Mouse (Mus musculus) stomach, postnatal 0 days (tissue): ENCODE data around the gene Rad51b. TPM values are rescaled to one million over a fixed set of nuclear protein-coding genes. Genes with fewer than 3 reads are reported as not detected.

Experiments
- ATAC-seq: fragments of 200-750 bp; cut with Nextera tagmentation; 2 replicates; pipeline ENCODE4 v1.8.0; 2017; ENCODE audit not compliant: low FRiP score, low TSS enrichment
- DNase-seq: peaks from one replicate; pipeline ENCODE4 v3.0.0-alpha.2; 2016; ENCODE audit warnings: low spot score
- H3K27ac ChIP-seq: fragments of 300-500 bp; sonication (generic); replicated peaks from 2 replicates; pipeline ENCODE4 v1.5.1; 2014; ENCODE audit warnings: mild to moderate bottlenecking, control low read depth
- H3K27me3 ChIP-seq: fragments of 300-500 bp; sonication (generic); 2 replicates; pipeline ENCODE4 v1.6.1; 2014; ENCODE audit warnings: low read length; ENCODE audit not compliant: control insufficient read depth, insufficient read depth
- H3K36me3 ChIP-seq: fragments of 300-500 bp; sonication (generic); 2 replicates; pipeline ENCODE4 v1.6.1; 2014; ENCODE audit warnings: low read length, mixed read lengths; ENCODE audit not compliant: control insufficient read depth, insufficient read depth
- H3K4me1 ChIP-seq: fragments of 300-500 bp; sonication (generic); replicated peaks from 2 replicates; pipeline ENCODE4 v1.6.1; 2014; ENCODE audit warnings: antibody characterized with exemption; ENCODE audit not compliant: control insufficient read depth, insufficient read depth
- H3K4me2 ChIP-seq: fragments of 300-500 bp; sonication (generic); replicated peaks from 2 replicates; pipeline ENCODE4 v1.6.1; 2014; ENCODE audit warnings: low read depth, mild to moderate bottlenecking, control low read depth, moderate library complexity
- H3K4me3 ChIP-seq: fragments of 300-500 bp; sonication (generic); 2 replicates; pipeline ENCODE4 v1.5.1; 2014; ENCODE audit warnings: low read depth, low read length, control low read depth
- H3K9ac ChIP-seq: fragments of 300-500 bp; sonication (generic); 2 replicates; pipeline ENCODE4 v1.6.1; 2014; ENCODE audit warnings: mild to moderate bottlenecking, low read length, control low read depth, mixed read lengths
- H3K9me3 ChIP-seq: fragments of 300-500 bp; sonication (generic); 2 replicates; pipeline ENCODE4 v1.6.1; 2016; ENCODE audit warnings: low read length; ENCODE audit not compliant: control insufficient read depth
- CTCF ChIP-seq: IDR thresholded peaks from 2 replicates; pipeline ENCODE4 v1.5.1; 2016; ENCODE audit warnings: antibody characterized with exemption, low read depth, mild to moderate bottlenecking, moderate library complexity
- EP300 ChIP-seq: optimal IDR thresholded peaks from 2 replicates; pipeline ENCODE3; 2016; ENCODE audit warnings: antibody characterized with exemption
- WGBS: fragments of 180-500 bp; shearing (Covaris S2); extraction: QIAGEN DNeasy Blood & Tissue Kit; methylation state at CpG from one replicate; pipeline ENCODE4 v1.1.7; 2014; 5-methylcytosine and 5-hydroxymethylcytosine counted together
- polyA plus RNA-seq: library from polyadenylated mRNA; unstranded; fragments of >200 nt; fragmentation: Nextera tagmentation; extraction: Ambion mirVana; gene quantifications from 2 replicates; pipeline ENCODE4 v1.2.1, GENCODE M21; 2015

The Rad51b gene
- polyA plus RNA-seq, 1 experiment from 2014 or later: 2.0 TPM

DNA sequence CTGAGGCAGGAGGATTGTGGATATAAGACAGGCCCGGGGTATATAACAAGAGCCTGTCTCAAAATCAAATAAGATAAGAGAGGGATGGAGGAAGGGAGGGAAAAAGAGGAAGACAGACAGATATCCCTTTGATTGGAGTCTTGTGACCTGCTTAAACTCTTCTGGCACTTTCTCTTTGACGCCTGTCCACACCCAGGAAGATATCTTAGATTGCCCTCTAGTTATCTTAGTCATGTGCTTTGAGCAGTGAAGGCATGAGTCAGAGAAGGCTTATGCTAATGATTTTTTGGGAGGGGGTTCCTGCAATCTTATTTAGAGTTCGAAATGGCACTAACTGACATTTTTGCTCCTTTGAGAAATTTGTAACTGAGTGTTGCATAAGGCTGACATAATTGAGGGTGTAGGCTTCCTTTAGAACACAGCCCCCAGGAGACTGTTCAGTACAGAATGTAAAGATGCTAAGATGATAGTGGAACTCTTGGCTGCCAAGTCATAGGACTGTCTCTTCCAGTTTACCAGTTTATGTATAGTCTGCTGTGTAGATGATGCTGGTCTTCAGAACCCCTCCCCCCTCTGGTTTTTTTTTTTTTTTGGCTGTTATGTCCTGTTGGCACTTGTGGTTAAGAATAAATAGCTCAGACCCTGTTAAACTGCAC, 55.1 kb downstream of the Rad51b start:
- no peaks in the 10 kb centered on the region for H3K36me3 ChIP-seq
- ATAC-seq: no peak

DNA sequence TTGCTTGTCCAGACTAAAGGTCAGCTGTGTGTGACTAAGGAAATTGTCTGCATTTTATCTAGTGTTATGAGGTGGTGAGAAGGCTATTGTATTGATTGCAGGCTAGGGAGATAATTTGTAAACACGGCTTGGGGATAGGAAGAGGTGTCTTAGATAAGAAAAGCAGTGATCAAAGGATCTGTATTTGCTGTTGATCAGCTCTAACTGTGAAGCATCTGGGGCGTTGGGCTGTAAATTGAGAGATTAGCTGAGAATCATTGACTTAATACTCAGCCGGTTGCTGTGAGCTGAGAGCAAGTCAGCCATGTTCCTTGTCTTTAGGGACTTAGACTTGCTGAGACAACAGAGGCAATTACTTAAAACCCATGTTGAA, 55.6 kb downstream of the Rad51b start:
- TF ChIP-seq CTCF: no peak
- no peak for TF ChIP-seq EP300
- peaks cover 11% of the 10 kb centered on the region; the same call in 1 of the 2 replicates for H3K4me1 ChIP-seq
- ATAC-seq (no peak), DNase-seq (no peak)
- no peak overlapping the region for H3K4me3 ChIP-seq
- H3K36me3 ChIP-seq: no peaks in the 10 kb centered on the region
- H3K4me2 ChIP-seq: no peak overlapping the region
- no peaks in the 10 kb centered on the region for H3K9me3 ChIP-seq
- peak overlapping the region; percentile 53; the same call in 1 of the 2 replicates for H3K27ac ChIP-seq
- H3K27me3 ChIP-seq: no peaks in the 10 kb centered on the region
- WGBS: 29% methylated on average over 3 of the region's 3 CpGs
- no peak overlapping the region for H3K9ac ChIP-seq

More for the DNA sequence above, 55.1 kb downstream of the Rad51b start:
- Histone ChIP-seq H3K27me3 (no peaks in the 10 kb centered on the region), H3K9me3 (no peaks in the 10 kb centered on the region), H3K27ac (no peak overlapping the region; the same call in 1 of the 2 replicates), H3K9ac (no peak overlapping the region), H3K4me2 (no peak overlapping the region), H3K4me1 (peaks cover 11% of the 10 kb centered on the region; the same call in 1 of the 2 replicates), H3K4me3 (no peak overlapping the region)
- 36% methylated on average over 3 of the region's 3 CpGs for WGBS
- DNase-seq: no peak
- no peak for TF ChIP-seq CTCF
- TF ChIP-seq EP300: no peak

DNA sequence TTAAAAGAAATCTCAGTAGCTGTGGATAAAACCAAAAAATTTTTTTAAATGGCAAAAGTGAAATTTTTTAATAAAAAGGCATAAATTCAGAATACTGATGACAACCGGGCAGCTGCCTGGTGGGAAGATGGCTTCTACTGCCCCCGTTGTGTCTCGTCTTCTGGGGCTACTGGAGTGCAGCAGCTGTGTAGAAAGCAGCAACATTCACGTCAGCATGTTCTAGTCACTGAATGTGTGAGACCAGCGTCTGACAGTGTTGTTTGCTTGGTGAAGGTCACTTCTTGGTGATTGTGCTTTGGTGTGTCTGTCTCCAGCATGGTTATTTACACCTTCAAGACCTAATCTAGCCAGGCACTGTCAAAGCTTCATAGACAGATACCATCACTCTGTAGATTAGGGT, 56.3 kb downstream of the Rad51b start:
- no peak overlapping the region for H3K4me3 ChIP-seq
- TF ChIP-seq EP300 (no peak), CTCF (no peak)
- H3K4me1 ChIP-seq: peaks cover 11% of the 10 kb centered on the region; the same call in 1 of the 2 replicates
- H3K4me2 ChIP-seq: no peak overlapping the region
- no peak overlapping the region for H3K9ac ChIP-seq
- ATAC-seq: no peak
- H3K9me3 ChIP-seq: no peaks in the 10 kb centered on the region
- no peak for DNase-seq
- no peaks in the 10 kb centered on the region for H3K36me3 ChIP-seq
- WGBS: 78% methylated on average over 5 of the region's 5 CpGs
- H3K27me3 ChIP-seq: no peaks in the 10 kb centered on the region
- H3K27ac ChIP-seq: no peak overlapping the region

DNA sequence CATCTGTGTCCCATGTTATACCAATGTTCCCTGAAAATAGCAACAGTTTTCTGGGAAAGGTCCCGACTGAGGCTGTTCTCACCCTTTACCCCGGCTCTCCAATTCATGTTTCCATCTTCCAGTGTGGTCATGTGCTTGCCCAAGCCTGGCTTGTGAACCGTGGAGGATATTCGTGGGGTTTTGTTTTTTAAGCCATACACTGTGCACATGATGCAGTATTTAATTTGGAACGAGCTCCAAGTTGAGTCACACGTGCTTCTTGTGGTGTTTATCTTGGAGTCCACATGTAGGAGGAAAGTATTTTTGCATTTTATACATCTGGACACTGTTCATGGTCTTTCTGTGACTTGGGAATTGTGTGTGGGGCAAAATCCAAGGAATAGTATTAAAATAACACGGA, 57.5 kb downstream of the Rad51b start:
- TF ChIP-seq CTCF (no peak), EP300 (no peak)
- Histone ChIP-seq H3K4me2 (no peak overlapping the region), H3K9me3 (no peaks in the 10 kb centered on the region), H3K4me1 (peaks cover 11% of the 10 kb centered on the region; the same call in 1 of the 2 replicates), H3K27me3 (no peaks in the 10 kb centered on the region), H3K27ac (peak overlapping the region; percentile 49; the same call in 1 of the 2 replicates), H3K4me3 (no peak overlapping the region), H3K36me3 (no peaks in the 10 kb centered on the region), H3K9ac (no peak overlapping the region)
- WGBS: 26% methylated on average over 7 of the region's 7 CpGs
- peak; percentile 36; the same call in 1 of the 2 replicates for ATAC-seq
- no peak for DNase-seq

DNA sequence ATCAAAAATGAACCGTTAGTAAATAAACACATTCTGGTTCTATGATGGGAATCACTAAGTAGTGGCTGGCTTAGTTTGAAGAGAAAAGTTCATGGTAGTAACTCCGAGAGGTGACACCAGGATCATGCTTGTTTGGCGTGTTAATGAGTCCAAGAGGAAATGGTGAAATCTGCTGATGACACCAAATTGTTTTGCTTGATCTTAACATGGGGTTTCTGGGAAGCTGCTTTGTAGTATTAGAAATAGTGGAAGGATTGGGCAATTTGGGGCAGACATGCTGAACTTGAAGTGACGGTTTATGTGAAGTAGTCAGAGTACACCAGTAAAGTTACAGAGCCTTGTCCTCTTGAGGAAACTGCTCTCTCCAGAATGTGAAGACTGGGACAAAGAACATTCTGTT, 59.1 kb downstream of the Rad51b start:
- peaks cover 11% of the 10 kb centered on the region; the same call in 1 of the 2 replicates for H3K4me1 ChIP-seq
- DNase-seq (no peak), ATAC-seq (no peak)
- no peak overlapping the region for H3K4me2 ChIP-seq
- no peaks in the 10 kb centered on the region for H3K27me3 ChIP-seq
- H3K9ac ChIP-seq: no peak overlapping the region
- H3K4me3 ChIP-seq: no peak overlapping the region
- TF ChIP-seq CTCF (no peak), EP300 (no peak)
- no peaks in the 10 kb centered on the region for H3K9me3 ChIP-seq
- 70% methylated on average over 4 of the region's 4 CpGs for WGBS
- no peaks in the 10 kb centered on the region for H3K36me3 ChIP-seq
- no peak overlapping the region for H3K27ac ChIP-seq

DNA sequence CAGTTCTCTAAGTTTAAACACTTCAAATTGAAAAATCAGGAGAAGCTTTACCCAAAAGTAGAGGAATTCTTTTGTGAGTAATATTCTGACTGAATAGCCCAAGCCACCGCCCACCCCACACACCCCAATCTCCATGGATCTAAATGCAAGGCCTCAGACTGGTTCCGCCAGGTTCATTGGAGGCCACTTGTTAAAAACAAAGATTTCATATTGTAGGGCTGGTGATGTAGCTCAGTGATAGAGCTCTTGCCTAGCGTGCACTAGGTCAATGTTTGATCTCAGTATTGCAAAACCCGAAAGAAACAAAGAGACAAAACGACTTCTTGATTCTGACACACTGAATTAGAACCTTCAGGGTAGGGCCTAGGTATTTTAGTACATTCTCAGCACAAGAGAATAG, 60.5 kb downstream of the Rad51b start:
- no peak for DNase-seq
- peaks cover 11% of the 10 kb centered on the region; the same call in 1 of the 2 replicates for H3K4me1 ChIP-seq
- no peaks in the 10 kb centered on the region for H3K9me3 ChIP-seq
- no peak for ATAC-seq
- H3K27me3 ChIP-seq: no peaks in the 10 kb centered on the region
- H3K4me2 ChIP-seq: no peak overlapping the region
- 64% methylated on average over 5 of the region's 5 CpGs for WGBS
- no peak overlapping the region for H3K9ac ChIP-seq
- H3K4me3 ChIP-seq: no peak overlapping the region
- TF ChIP-seq CTCF (no peak), EP300 (no peak)
- H3K36me3 ChIP-seq: no peaks in the 10 kb centered on the region
- no peak overlapping the region for H3K27ac ChIP-seq
